Mouse (Mus musculus) liver, embryonic 15.5 days (tissue): Measurements from ENCODE around the gene Col11a1. TPM values are rescaled to one million over a fixed set of nuclear protein-coding genes. Genes with fewer than 3 reads are reported as not detected.

Experiments
- ATAC-seq: fragments of 200-750 bp; cut with Nextera tagmentation; 2 replicates; pipeline ENCODE4 v1.8.0; 2017; ENCODE audit warnings: moderate number of reproducible peaks, mild to moderate bottlenecking, moderate library complexity; ENCODE audit not compliant: insufficient read depth
- H3K27ac ChIP-seq: fragments of 300-500 bp; sonication (generic); replicated peaks from 2 replicates; pipeline ENCODE4 v1.5.1; 2015; ENCODE audit warnings: mild to moderate bottlenecking, inconsistent platforms
- H3K27me3 ChIP-seq: fragments of 300-500 bp; sonication (generic); 2 replicates; pipeline ENCODE4 v1.6.1; 2015; ENCODE audit warnings: mild to moderate bottlenecking, inconsistent platforms
- H3K36me3 ChIP-seq: fragments of 300-500 bp; sonication (generic); replicated peaks from 2 replicates; pipeline ENCODE4 v1.6.1; 2015; ENCODE audit warnings: moderate library complexity, mild to moderate bottlenecking, inconsistent platforms
- H3K4me1 ChIP-seq: fragments of 300-500 bp; sonication (generic); replicated peaks from 2 replicates; pipeline ENCODE4 v1.6.1; 2015; ENCODE audit warnings: inconsistent platforms
- H3K4me2 ChIP-seq: fragments of 300-500 bp; sonication (generic); 2 replicates; pipeline ENCODE4 v1.6.1; 2015; ENCODE audit warnings: moderate library complexity, mild to moderate bottlenecking, inconsistent platforms
- H3K4me3 ChIP-seq: fragments of 300-500 bp; sonication (generic); replicated peaks from 2 replicates; pipeline ENCODE4 v1.5.1; 2015; ENCODE audit warnings: mild to moderate bottlenecking, inconsistent platforms
- H3K9ac ChIP-seq: fragments of 300-500 bp; sonication (generic); 2 replicates; pipeline ENCODE4 v1.6.1; 2015; ENCODE audit warnings: moderate library complexity, mild to moderate bottlenecking, inconsistent platforms
- H3K9me3 ChIP-seq: fragments of 300-500 bp; sonication (generic); replicated peaks from 2 replicates; pipeline ENCODE4 v1.6.1; 2016; ENCODE audit warnings: inconsistent platforms
- WGBS: fragments of 180-500 bp; shearing (Covaris S2); methylation state at CpG from one replicate; pipeline ENCODE4 v1.1.7; 2015; ENCODE audit warnings: mixed read lengths; ENCODE audit not compliant: insufficient replicate concordance; 5-methylcytosine and 5-hydroxymethylcytosine counted together
- polyA plus RNA-seq: library from polyadenylated mRNA; unstranded; fragments of >200 nt; fragmentation: Nextera tagmentation; extraction: Ambion mirVana; gene quantifications from 2 replicates; pipeline ENCODE4 v1.2.1, GENCODE M21; 2015

The Col11a1 gene
- polyA plus RNA-seq, result 2.3 and 2.6 TPM in 2 replicates

- WGBS, result under 1% methylated on average over 19 of the region's 19 CpGs
- Histone ChIP-seq H3K4me3 (peak within 1 kb of the TSS; percentile 29), H3K9ac (no peak within 1 kb of the TSS), H3K27ac (no peak within 1 kb of the TSS), H3K4me2 (peak within 1 kb of the TSS; percentile 56), H3K9me3 (no peaks in the 10 kb centered on the region), H3K4me1 (no peaks in the 10 kb centered on the region), H3K27me3 (peaks cover 29% of the 10 kb centered on the region), H3K36me3 (no peaks in the 10 kb centered on the region)
- ATAC-seq, result 0 out of 2 replicates have a peak, but pooled peaks have one; percentile 47
Measured at GRCm38 (mm10) chr3:114029971-114030635, at the start of gene Col11a1. Col11a1 (plus strand) TSS chr3:114030540.

DNA sequence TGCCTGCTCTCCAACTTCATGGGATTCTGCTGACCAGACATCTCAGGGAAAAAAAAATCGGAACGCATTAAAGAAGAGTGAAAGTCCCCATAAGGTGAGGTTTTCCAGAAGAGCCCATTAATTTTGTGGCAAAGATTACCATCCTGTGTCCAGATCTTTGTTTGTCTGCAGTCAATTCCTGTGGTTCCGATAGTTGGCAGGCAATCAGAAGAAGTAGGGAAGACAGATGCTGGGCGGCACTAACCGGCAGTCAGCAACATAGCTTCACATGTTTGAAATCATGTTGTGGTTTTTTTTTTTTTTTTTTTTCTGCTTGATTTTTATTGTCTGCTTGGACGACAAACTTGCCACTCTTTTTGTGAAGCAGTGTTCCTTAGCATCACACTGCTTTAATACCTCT, 39.4 kb upstream of the Col11a1 start:
- Histone ChIP-seq H3K9me3 (no peaks in the 10 kb centered on the region), H3K4me3 (no peak overlapping the region), H3K27me3 (no peaks in the 10 kb centered on the region), H3K4me1 (no peaks in the 10 kb centered on the region), H3K9ac (no peak overlapping the region), H3K36me3 (no peaks in the 10 kb centered on the region), H3K27ac (no peak overlapping the region), H3K4me2 (no peak overlapping the region)
- 62% methylated on average over 6 of the region's 6 CpGs for WGBS
- no peak for ATAC-seq

DNA sequence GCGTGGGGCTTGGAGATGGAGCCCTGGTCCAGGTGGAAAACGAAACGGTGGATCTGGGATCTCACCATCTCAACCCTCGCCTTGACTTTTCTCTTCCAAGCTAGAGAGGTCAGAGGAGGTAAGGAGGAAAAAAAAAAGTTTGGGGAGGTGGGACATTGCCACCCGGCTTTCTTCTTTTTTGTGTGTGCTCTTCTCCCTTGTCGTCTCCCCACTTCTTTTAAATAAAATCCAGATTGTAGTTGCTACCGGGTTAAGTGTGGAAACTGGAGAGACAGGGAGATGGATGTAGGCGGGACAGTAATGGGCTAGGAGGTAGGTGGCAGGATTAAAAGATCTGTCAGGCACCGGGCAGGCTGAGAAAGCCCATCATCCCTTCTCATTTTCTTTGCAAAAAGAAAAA, 546 bp downstream of the Col11a1 start:
- no peak for ATAC-seq
- Histone ChIP-seq H3K9ac (no peak overlapping the region), H3K27me3 (peaks cover 29% of the 10 kb centered on the region), H3K4me3 (peak overlapping the region; percentile 29), H3K4me1 (no peaks in the 10 kb centered on the region), H3K9me3 (no peaks in the 10 kb centered on the region), H3K27ac (no peak overlapping the region), H3K36me3 (no peaks in the 10 kb centered on the region), H3K4me2 (peak overlapping the region; percentile 56)
- WGBS, result 2% methylated on average over 9 of the region's 9 CpGs

DNA sequence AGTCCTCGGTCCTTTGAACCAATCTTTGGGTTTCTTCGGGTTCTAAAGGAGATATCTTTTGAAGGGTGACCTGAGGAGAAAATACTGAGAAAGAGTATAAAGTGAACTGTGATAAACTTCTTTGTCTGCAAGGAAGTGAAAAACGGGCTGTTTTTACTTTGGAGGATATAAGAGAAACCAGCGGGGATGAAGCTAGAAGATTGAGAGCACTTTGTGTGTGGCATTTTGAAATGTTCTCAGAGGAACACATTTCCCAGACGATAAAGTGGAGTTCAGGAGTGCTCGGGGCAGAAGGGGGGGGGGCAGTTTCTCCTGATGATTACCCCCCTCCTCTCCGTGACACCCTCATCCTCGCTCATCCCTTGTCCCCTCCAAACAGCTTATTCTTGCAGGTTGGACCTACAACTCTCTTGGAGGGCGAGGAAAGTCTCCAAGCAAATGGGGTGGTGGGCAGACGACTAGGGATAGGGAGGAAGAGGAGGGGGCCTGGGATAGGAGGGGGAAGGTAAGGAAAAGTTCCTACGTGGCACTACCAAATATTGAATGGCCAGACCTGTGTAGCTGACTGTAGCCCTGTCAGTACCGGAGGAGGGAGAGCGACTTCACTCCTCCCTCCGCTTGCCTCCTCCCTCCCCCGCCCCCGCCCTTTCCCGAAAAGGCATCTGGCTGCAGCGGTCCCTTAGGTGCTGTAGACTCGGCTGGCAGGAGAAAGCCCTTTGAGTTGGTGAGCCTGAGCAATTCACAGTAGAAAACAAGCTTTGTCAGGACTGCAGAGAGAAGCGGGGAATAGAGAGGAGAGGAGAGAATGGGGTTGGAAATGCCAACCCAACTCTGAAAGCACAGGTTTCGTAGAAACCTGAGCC, 1.2 kb downstream of the Col11a1 start:
- Histone ChIP-seq H3K9ac (no peak overlapping the region), H3K4me1 (no peaks in the 10 kb centered on the region), H3K9me3 (no peaks in the 10 kb centered on the region), H3K4me3 (peak overlapping the region; percentile 15), H3K27ac (no peak overlapping the region), H3K4me2 (peak overlapping the region; percentile 43), H3K27me3 (peaks cover 29% of the 10 kb centered on the region), H3K36me3 (no peaks in the 10 kb centered on the region)
- ATAC-seq, result no peak
- 2% methylated on average over 20 of the region's 21 CpGs for WGBS

DNA sequence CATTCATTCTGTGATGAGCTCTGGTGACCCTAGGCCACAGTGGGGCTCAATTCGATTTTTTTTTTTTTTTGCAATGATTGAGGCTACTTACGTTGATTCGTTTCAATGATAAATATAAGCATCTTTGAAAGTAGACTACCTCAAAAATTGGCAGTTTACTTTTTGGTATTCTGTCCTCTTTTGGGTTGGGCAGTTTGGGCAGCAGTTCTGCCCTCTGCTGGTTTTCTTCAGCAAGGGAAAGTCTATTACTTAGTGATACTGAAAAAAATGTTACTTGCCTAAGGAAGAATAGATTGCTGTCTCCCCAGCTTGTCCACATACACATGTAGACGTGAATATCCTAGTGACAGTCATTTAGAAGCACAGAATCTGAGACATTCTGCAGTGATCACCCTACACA, 2.0 kb downstream of the Col11a1 start:
- Histone ChIP-seq H3K9ac (no peak overlapping the region), H3K4me2 (peak overlapping the region; percentile 43), H3K4me3 (no peak overlapping the region), H3K27me3 (peaks cover 29% of the 10 kb centered on the region), H3K36me3 (no peaks in the 10 kb centered on the region), H3K9me3 (no peaks in the 10 kb centered on the region), H3K27ac (no peak overlapping the region), H3K4me1 (no peaks in the 10 kb centered on the region)
- no peak for ATAC-seq
- WGBS, result 5% methylated on average over 4 of the region's 4 CpGs

- Histone ChIP-seq H3K27me3 (no peaks in the 10 kb centered on the region), H3K9ac (no peak overlapping the region), H3K4me1 (no peaks in the 10 kb centered on the region), H3K9me3 (no peaks in the 10 kb centered on the region), H3K36me3 (no peaks in the 10 kb centered on the region), H3K4me3 (no peak overlapping the region), H3K27ac (no peak overlapping the region), H3K4me2 (no peak overlapping the region)
- no peak for ATAC-seq
Measured at GRCm38 (mm10) chr3:114052406-114052805, 22.1 kb downstream of the Col11a1 start.

DNA sequence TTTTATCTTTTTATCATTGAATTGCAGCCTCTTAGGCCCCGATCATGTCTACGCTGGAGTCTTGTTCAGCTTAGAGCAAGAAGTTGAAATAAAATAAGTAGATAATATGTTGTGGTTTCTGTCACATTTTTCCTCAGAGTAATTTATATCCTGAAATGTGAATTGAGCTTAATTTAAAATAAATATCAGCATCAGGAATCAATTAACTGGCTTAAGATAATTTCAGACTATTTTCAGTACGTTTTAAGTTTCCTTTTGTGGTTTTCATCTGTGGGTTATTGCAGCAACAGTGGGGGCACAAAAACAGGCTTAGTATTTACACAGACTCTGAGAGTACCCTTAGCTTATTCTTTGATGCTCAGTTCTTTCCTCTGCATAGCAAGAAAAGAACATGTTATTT, 23.2 kb downstream of the Col11a1 start:
- H3K36me3 ChIP-seq, result no peaks in the 10 kb centered on the region
- WGBS, result 17% methylated on average over 3 of the region's 3 CpGs
- no peak overlapping the region for H3K9ac ChIP-seq
- no peak for ATAC-seq
- no peak overlapping the region for H3K27ac ChIP-seq
- no peak overlapping the region for H3K4me3 ChIP-seq
- no peaks in the 10 kb centered on the region for H3K27me3 ChIP-seq
- H3K9me3 ChIP-seq, result no peaks in the 10 kb centered on the region
- no peak overlapping the region for H3K4me2 ChIP-seq
- H3K4me1 ChIP-seq, result no peaks in the 10 kb centered on the region

- WGBS, result 48% methylated on average over 4 of the region's 4 CpGs
- Histone ChIP-seq H3K27me3 (no peaks in the 10 kb centered on the region), H3K4me3 (no peak overlapping the region)
Measured at GRCm38 (mm10) chr3:114065123-114065522, 34.8 kb downstream of the Col11a1 start.

GRCm38 (mm10) chr3:114065587-114065986, 35.2 kb downstream of the Col11a1 start:
- H3K4me1 ChIP-seq, result no peaks in the 10 kb centered on the region
- H3K27ac ChIP-seq, result no peak overlapping the region
- H3K36me3 ChIP-seq, result no peaks in the 10 kb centered on the region
- no peak for ATAC-seq
- no peak overlapping the region for H3K4me2 ChIP-seq
- WGBS, result 46% methylated on average over 4 of the region's 4 CpGs
- no peak overlapping the region for H3K9ac ChIP-seq
- no peaks in the 10 kb centered on the region for H3K27me3 ChIP-seq
- no peaks in the 10 kb centered on the region for H3K9me3 ChIP-seq
- no peak overlapping the region for H3K4me3 ChIP-seq

More at GRCm38 (mm10) chr3:114065123-114065522, 34.8 kb downstream of the Col11a1 start:
- Histone ChIP-seq H3K36me3 (no peaks in the 10 kb centered on the region), H3K4me2 (no peak overlapping the region), H3K27ac (no peak overlapping the region), H3K4me1 (no peaks in the 10 kb centered on the region), H3K9me3 (no peaks in the 10 kb centered on the region), H3K9ac (no peak overlapping the region)
- no peak for ATAC-seq

DNA sequence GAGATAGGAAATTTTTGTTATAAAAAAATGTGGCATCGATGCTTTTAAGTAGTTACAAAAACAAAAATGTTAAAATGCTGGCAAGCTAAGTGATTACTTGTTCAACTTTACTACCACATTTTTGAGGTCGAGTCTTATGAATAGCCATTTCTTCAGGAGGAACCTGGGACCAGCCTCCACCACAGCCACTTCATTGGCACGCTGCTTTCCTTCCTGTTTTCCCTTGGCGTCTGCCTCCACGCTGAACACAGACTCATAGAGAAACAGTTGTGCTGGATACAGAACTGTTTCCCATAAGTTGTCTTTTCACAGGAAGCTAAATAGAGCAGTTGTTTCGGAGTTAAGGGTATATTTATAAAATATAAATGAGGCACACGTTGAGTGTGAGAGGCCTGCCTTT, 69.0 kb downstream of the Col11a1 start:
- H3K27ac ChIP-seq, result no peak overlapping the region
- H3K27me3 ChIP-seq, result no peaks in the 10 kb centered on the region
- no peaks in the 10 kb centered on the region for H3K4me1 ChIP-seq
- ATAC-seq, result no peak
- H3K4me2 ChIP-seq, result no peak overlapping the region
- no peaks in the 10 kb centered on the region for H3K36me3 ChIP-seq
- H3K9me3 ChIP-seq, result no peaks in the 10 kb centered on the region
- whole genome bisulfite sequencing, result 38% methylated on average over 7 of the region's 7 CpGs
- H3K9ac ChIP-seq, result no peak overlapping the region
- no peak overlapping the region for H3K4me3 ChIP-seq

GRCm38 (mm10) chr3:114107099-114107498, 76.8 kb downstream of the Col11a1 start:
- H3K27me3 ChIP-seq, result no peaks in the 10 kb centered on the region
- no peak overlapping the region for H3K9ac ChIP-seq
- H3K36me3 ChIP-seq, result no peaks in the 10 kb centered on the region
- 22% methylated on average over 7 of the region's 7 CpGs for WGBS
- ATAC-seq, result no peak
- no peak overlapping the region for H3K27ac ChIP-seq
- H3K4me3 ChIP-seq, result no peak overlapping the region
- no peak overlapping the region for H3K4me2 ChIP-seq
- no peaks in the 10 kb centered on the region for H3K9me3 ChIP-seq
- H3K4me1 ChIP-seq, result no peaks in the 10 kb centered on the region
